In genomic region chr4:134713937-134714336, GRCm38 (mm10) we compare ENCODE assay signal across 8 mouse cellular contexts. TPM values are rescaled to one million over a fixed set of nuclear protein-coding genes. Genes with fewer than 3 reads are reported as not detected.
DNase-seq lines count a peak whose midpoint lies in the region; ATAC-seq lines count a peak whose summit lies in the region.

No protein-coding gene starts in this region.

- H3K27me3 ChIP-seq in intestine, embryonic 16.5 days (replicated peaks; ENCODE audit: control insufficient read depth, insufficient read depth, low read length): no peaks in the 10 kb centered on the region
- no peaks in the 10 kb centered on the region for H3K27me3 ChIP-seq in midbrain, embryonic 10.5 days (ENCODE audit: low read depth, poor library complexity, severe bottlenecking)

- H3K9me3 ChIP-seq in intestine, embryonic 16.5 days (ENCODE audit: control insufficient read depth, low read length): no peaks in the 10 kb centered on the region
- H3K9me3 ChIP-seq in midbrain, embryonic 10.5 days (replicated peaks): no peaks in the 10 kb centered on the region

- H3K9ac ChIP-seq in intestine, embryonic 16.5 days (ENCODE audit: low read depth, low read length): peak overlapping the region; percentile 56; the same call in 1 of the 2 replicates

- intact Hi-C loops in left cerebral cortex, postnatal 36 days (cut with DNase I): loop anchor here (2.0 kb wide), 1 partner anchor 171 kb away; no protein-coding TSS in a partner anchor

- no peaks in the 10 kb centered on the region for H3K36me3 ChIP-seq in intestine, embryonic 16.5 days (ENCODE audit: control insufficient read depth, insufficient read depth, low read length)
- H3K36me3 ChIP-seq in midbrain, embryonic 10.5 days: no peaks in the 10 kb centered on the region

- H3K4me1 ChIP-seq in intestine, embryonic 16.5 days (ENCODE audit: control insufficient read depth, insufficient read depth, low read length): peaks cover 3% of the 10 kb centered on the region; the same call in 1 of the 2 replicates
- H3K4me1 ChIP-seq in midbrain, embryonic 10.5 days: peaks cover 19% of the 10 kb centered on the region

- H3K27ac ChIP-seq in intestine, embryonic 16.5 days (ENCODE audit: low read length): no peak overlapping the region
- H3K27ac ChIP-seq in midbrain, embryonic 10.5 days (replicated peaks): peak overlapping the region; percentile 55

- DNase-seq in adrenal gland, adult 8-10 months: peak; percentile 60
- peak; percentile 68 for DNase-seq in embryo, embryonic 11.5 days (ENCODE audit: low read depth, low spot score)
- peak; percentile 73 to 87 for DNase-seq in gastrocnemius, postnatal 4 days (ENCODE audit: low spot score in 2 of 2)
- peak; percentile 67 to 72 for DNase-seq in left cerebral cortex, postnatal 36 days (ENCODE audit: low spot score in 2 of 2)
- peak; percentile 80 for DNase-seq in midbrain, embryonic 10.5 days (ENCODE audit: low spot score)
- peak; percentile 91 for DNase-seq in right cerebral cortex, postnatal 4 days
- peak; percentile 75 for DNase-seq in yolk sac, embryonic 10.5 days (ENCODE audit: low spot score)

- ATAC-seq in intestine, embryonic 16.5 days: peak; percentile 84

- WGBS in intestine, embryonic 16.5 days: 5% methylated on average over 8 of the region's 8 CpGs
- 9% methylated on average over 8 of the region's 8 CpGs for WGBS in midbrain, embryonic 10.5 days

- no peak overlapping the region for H3K4me2 ChIP-seq in intestine, embryonic 16.5 days (ENCODE audit: low read depth, low read length)

- no peak overlapping the region for H3K4me3 ChIP-seq in intestine, embryonic 16.5 days (ENCODE audit: low read length)
- H3K4me3 ChIP-seq in midbrain, embryonic 10.5 days: 0 out of 2 replicates have a peak overlapping the region, but pooled peaks have one; percentile 14

RNA-seq across cellular contexts. Expression of gene Man1c1, which starts 9.8 kb away (rescaled TPM):
- total RNA-seq in adrenal gland, adult 8-10 months (2022): 10 to 100 TPM; 15.3 to 41.3 (median 29.9) TPM
- total RNA-seq in gastrocnemius, postnatal 4 days (2021): 10 to 100 TPM; 16.7 to 17.9 TPM
- polyA plus RNA-seq in intestine, embryonic 16.5 days (2015; fragmentation: Nextera tagmentation; extraction: Ambion mirVana): 1.3 and 1.5 TPM in 2 replicates
- 10 to 100 TPM; 37.8 to 42.0 TPM for total RNA-seq in left cerebral cortex, postnatal 36 days (2021)
- 2.8 and 3.1 TPM in 2 replicates for polyA plus RNA-seq in midbrain, embryonic 10.5 days (2016; fragmentation: Nextera tagmentation; extraction: Ambion mirVana)

RNA-seq across cellular contexts. Expression of gene Ldlrap1, which starts 53.9 kb away (rescaled TPM):
- total RNA-seq in adrenal gland, adult 8-10 months (2022): 10 to 100 TPM; 46.7 to 49.4 (median 48.4) TPM
- 10 to 100 TPM; 18.0 to 20.0 TPM for total RNA-seq in gastrocnemius, postnatal 4 days (2021)
- polyA plus RNA-seq in intestine, embryonic 16.5 days (2015; fragmentation: Nextera tagmentation; extraction: Ambion mirVana): 19.0 and 19.6 TPM in 2 replicates
- 1 to 10 TPM; 3.1 to 3.5 TPM for total RNA-seq in left cerebral cortex, postnatal 36 days (2021)
- polyA plus RNA-seq in midbrain, embryonic 10.5 days (2016; fragmentation: Nextera tagmentation; extraction: Ambion mirVana): 8.6 and 9.3 TPM in 2 replicates

Comparison
In these comparisons a context has a peak if more than half of its experiments do, and no peak if none do; other contexts are left out.
1. RNA of gene Ldlrap1, which starts 53.9 kb away (total RNA-seq): 46.7 to 49.4 TPM in adrenal gland, adult 8-10 months and 18.0 to 20.0 TPM in gastrocnemius, postnatal 4 days; 3.1 to 3.5 TPM in left cerebral cortex, postnatal 36 days; every median in the first group is over 4 times any median in the second.
2. Peak in every context shown above with its lines, with median percentiles within 50 percentile points of each other: DNase-seq.